Mouse (Mus musculus) myocyte (in vitro differentiated cells): ENCODE data around the gene Klhl23.

Experiments
- MAX ChIP-seq: IDR thresholded peaks from one replicate; pipeline ENCODE4 v1.6.1; 2011; ENCODE audit warnings: low read depth, mild to moderate bottlenecking, control low read depth
- POLR2A ChIP-seq: IDR thresholded peaks from one replicate; pipeline ENCODE4 v1.6.1; 2011; ENCODE audit warnings: low read depth, mild to moderate bottlenecking, control low read depth, moderate library complexity; ENCODE audit not compliant: insufficient read length
- POLR2AphosphoS2 ChIP-seq: IDR thresholded peaks from one replicate; pipeline ENCODE4 v1.6.1; 2011; ENCODE audit warnings: low read depth, control low read depth; ENCODE audit not compliant: insufficient read length
- TCF12 ChIP-seq: IDR thresholded peaks from one replicate; pipeline ENCODE4 v1.6.1; 2011; ENCODE audit warnings: mild to moderate bottlenecking, control low read depth; ENCODE audit not compliant: poor library complexity, insufficient read depth, severe bottlenecking

DNA sequence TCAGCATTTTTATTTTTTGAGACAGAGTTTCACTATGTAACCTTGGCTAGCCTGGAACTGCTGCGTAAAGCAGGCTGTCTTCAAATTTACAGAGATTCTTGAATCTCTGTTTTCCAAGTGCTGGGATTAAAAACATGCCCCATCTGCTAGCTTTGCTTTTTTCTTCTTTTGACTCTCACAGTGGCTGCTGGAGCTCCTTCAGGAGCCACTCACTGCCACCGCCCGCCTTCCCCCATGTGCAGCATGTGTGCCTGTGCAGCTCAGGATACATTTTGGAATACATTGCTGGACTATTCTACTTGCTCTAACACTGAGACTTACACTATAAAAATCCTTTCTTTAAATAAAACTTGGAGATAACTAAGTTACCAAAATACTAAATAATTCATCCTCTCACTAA lies 48.4 kb upstream of the Klhl23 start:
- TF ChIP-seq POLR2AphosphoS2 (no peak), POLR2A (no peak), TCF12 (no peak), MAX (no peak)
